Mouse (Mus musculus): ENCODE data around the gene Ctsk. TPM values are rescaled to one million over a fixed set of nuclear protein-coding genes. Genes with fewer than 3 reads are reported as not detected.

Ctsk gene
- 8.7 and 13.7 TPM in 2 replicates for polyA plus RNA-seq (2016; fragmentation: Nextera tagmentation; extraction: Ambion mirVana)

DNA sequence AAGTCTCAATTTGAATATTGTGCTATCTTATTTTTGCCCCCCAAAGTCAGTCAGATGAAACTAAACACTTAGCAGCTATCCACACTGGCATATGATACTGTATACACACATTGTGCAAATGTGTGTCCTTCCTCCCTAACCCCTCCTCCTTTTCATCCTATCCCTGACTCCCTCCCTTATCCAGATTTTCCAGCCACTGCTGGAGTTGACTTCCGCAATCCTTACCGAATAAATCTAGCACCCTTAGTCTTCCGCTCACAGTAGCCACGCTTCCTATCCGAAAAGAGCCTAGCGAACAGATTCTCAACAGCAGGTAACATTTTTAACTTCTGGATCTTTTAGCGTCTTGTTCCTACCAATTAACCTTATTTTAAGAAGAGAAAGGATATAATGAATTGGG is at the start of gene Ctsk:
TSS of gene Ctsk (plus strand) at position 233 of the 400 bp plus-strand sequence.
- Histone ChIP-seq H3K4me2 (replicated peaks) (no peak within 1 kb of the TSS), H3K9ac (replicated peaks) (no peak within 1 kb of the TSS), H3K9me3 (no peaks in the 10 kb centered on the region), H3K27me3 (no peaks in the 10 kb centered on the region), H3K4me3 (no peak within 1 kb of the TSS), H3K27ac (replicated peaks) (no peak within 1 kb of the TSS), H3K36me3 (peaks cover 27% of the 10 kb centered on the region), H3K4me1 (no peaks in the 10 kb centered on the region)
- 85% methylated on average over 7 of the region's 7 CpGs for WGBS
- no peak for ATAC-seq (ENCODE audit: low FRiP score, low read depth)

DNA sequence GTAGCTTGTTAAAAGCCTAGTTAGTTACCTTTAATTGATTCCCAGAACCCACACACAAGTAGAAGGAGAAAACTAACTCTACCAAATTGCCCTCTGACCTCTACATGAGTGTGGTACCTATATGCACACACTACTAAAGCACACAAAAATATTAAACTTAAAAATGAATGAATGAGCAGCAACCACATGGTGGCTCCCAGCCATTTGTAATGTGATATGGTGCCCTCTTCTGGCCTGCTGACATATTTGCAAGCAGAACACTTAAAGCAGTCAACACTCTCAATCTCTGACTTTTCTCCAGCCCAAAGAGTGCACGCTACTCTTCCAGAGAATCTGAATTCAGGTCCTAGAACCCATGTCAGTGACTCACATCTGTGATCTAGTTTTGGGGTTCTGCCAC is 48.6 kb upstream of the Ctsk start:
- no peak overlapping the region for H3K4me2 ChIP-seq (replicated peaks)
- no peaks in the 10 kb centered on the region for H3K9me3 ChIP-seq
- H3K4me1 ChIP-seq: no peaks in the 10 kb centered on the region
- H3K4me3 ChIP-seq: no peak overlapping the region
- ATAC-seq (ENCODE audit: low FRiP score, low read depth): no peak
- no peak overlapping the region for H3K27ac ChIP-seq (replicated peaks)
- H3K27me3 ChIP-seq: no peaks in the 10 kb centered on the region
- no peak overlapping the region for H3K9ac ChIP-seq (replicated peaks)
- H3K36me3 ChIP-seq: peaks cover 26% of the 10 kb centered on the region; the same call in 1 of the 2 replicates
- 62% methylated on average over 1 of the region's 1 CpGs for WGBS

DNA sequence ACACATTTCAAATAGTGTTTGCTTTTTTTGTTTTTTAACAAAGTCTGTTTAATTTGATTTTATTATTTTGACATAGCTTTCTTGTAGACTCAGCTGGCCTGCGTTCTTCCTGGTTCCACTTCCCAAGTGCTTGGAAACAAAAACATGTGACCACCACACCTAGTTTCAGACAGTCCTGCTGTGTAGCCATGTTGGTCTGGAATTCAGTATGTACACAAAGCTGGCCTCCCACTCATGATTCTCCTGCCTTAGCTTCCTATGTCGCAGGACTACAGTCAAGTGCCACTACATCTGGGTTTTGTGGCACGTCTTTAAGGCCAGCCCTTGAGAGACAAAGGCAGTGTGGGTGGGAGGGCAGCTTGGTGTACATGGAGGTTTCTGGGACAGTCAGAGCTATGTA is 48.1 kb upstream of the Ctsk start:
- 91% methylated on average over 3 of the region's 3 CpGs for WGBS
- no peak overlapping the region for H3K4me2 ChIP-seq (replicated peaks)
- no peak overlapping the region for H3K4me3 ChIP-seq

DNA sequence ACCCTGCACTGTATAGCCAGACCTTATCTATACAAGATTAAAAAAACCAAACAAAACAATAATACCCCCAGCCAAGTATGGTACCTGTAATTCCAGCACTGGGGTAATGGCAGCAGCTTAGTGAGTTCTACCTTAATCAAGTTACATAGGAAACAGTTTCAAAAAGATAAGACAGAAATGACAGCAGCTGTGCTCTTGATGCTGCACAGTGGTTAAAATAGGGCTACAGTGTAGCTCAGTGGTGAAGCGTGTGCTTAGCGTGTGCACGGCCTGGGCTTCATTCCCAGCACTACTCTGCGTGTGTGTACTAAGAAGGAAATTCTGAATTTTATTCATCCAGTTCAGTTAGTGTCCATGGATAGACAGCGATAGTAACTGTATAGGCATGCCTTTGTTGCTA is 42.7 kb upstream of the Ctsk start:
- ATAC-seq (ENCODE audit: low FRiP score, low read depth): no peak
- WGBS: 96% methylated on average over 5 of the region's 5 CpGs
- H3K4me3 ChIP-seq: no peak overlapping the region
- no peak overlapping the region for H3K9ac ChIP-seq (replicated peaks)
- no peak overlapping the region for H3K27ac ChIP-seq (replicated peaks)
- H3K4me1 ChIP-seq: no peaks in the 10 kb centered on the region
- no peaks in the 10 kb centered on the region for H3K27me3 ChIP-seq
- peaks cover 29% of the 10 kb centered on the region; the same call in 1 of the 2 replicates for H3K36me3 ChIP-seq
- no peaks in the 10 kb centered on the region for H3K9me3 ChIP-seq
- H3K4me2 ChIP-seq (replicated peaks): no peak overlapping the region

More for the DNA sequence above, 48.1 kb upstream of the Ctsk start:
- Histone ChIP-seq H3K27me3 (no peaks in the 10 kb centered on the region), H3K4me1 (no peaks in the 10 kb centered on the region), H3K36me3 (peaks cover 26% of the 10 kb centered on the region; the same call in 1 of the 2 replicates), H3K27ac (replicated peaks) (no peak overlapping the region), H3K9ac (replicated peaks) (no peak overlapping the region), H3K9me3 (no peaks in the 10 kb centered on the region)
- no peak for ATAC-seq (ENCODE audit: low FRiP score, low read depth)

- 77% methylated on average over 3 of the region's 3 CpGs for WGBS
- Histone ChIP-seq H3K9ac (replicated peaks) (no peak overlapping the region), H3K4me2 (replicated peaks) (no peak overlapping the region), H3K4me1 (no peaks in the 10 kb centered on the region), H3K9me3 (no peaks in the 10 kb centered on the region), H3K36me3 (peaks cover 29% of the 10 kb centered on the region), H3K27ac (replicated peaks) (no peak overlapping the region), H3K4me3 (no peak overlapping the region), H3K27me3 (no peaks in the 10 kb centered on the region)
- no peak for ATAC-seq (ENCODE audit: low FRiP score, low read depth)
Measured at GRCm38 (mm10) chr3:95457758-95458157, 41.3 kb upstream of the Ctsk start.

DNA sequence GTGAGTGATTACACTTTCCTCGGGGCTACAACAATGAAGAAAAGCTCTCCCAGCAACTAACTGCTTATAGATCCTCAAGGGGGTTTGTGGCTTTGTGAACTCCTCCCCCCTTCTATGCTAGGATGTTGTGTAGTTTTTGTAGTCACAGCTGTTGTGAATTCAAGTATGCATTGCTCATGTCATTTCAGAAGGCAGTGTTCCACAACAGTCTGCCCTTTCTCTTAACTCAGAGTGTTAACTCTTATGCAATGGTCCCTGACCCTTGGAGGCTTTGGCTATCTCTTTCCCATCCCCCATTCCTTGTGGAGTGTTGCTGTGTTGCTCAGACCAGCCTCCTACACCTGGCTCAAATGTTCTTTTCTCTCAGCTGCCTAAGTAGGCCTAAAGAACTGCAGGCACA is 39.7 kb upstream of the Ctsk start:
- H3K4me1 ChIP-seq: no peaks in the 10 kb centered on the region
- H3K9me3 ChIP-seq: no peaks in the 10 kb centered on the region
- no peak overlapping the region for H3K27ac ChIP-seq (replicated peaks)
- WGBS: 57% methylated on average over 1 of the region's 1 CpGs
- H3K9ac ChIP-seq (replicated peaks): no peak overlapping the region
- no peak for ATAC-seq (ENCODE audit: low FRiP score, low read depth)
- H3K27me3 ChIP-seq: no peaks in the 10 kb centered on the region
- no peak overlapping the region for H3K4me3 ChIP-seq
- H3K4me2 ChIP-seq (replicated peaks): no peak overlapping the region
- H3K36me3 ChIP-seq: peaks cover 23% of the 10 kb centered on the region

DNA sequence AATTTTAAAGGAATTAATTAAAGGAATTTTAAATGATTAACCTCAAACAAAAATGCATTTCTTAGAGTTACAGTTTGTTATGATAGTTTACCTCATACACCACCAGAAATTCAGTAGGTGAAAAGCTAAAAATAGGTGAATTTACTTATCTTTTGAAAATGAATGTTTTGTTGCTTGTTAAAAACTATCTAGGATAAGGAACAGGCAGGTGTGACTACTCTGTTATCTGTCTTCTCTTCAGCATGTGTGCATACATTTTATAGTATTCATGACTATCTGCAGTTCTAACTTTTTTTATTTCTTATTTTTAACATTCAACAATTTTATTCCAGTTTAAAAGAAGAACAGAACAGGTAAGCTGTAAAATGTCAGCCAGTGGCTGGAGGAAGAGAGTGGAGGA is 35.2 kb upstream of the Ctsk start:
- peaks cover 32% of the 10 kb centered on the region for H3K36me3 ChIP-seq
- H3K4me1 ChIP-seq: no peaks in the 10 kb centered on the region
- no peaks in the 10 kb centered on the region for H3K27me3 ChIP-seq
- no peak for ATAC-seq (ENCODE audit: low FRiP score, low read depth)
- H3K9ac ChIP-seq (replicated peaks): no peak overlapping the region
- no peak overlapping the region for H3K4me3 ChIP-seq
- no peak overlapping the region for H3K27ac ChIP-seq (replicated peaks)
- H3K4me2 ChIP-seq (replicated peaks): no peak overlapping the region
- H3K9me3 ChIP-seq: no peaks in the 10 kb centered on the region

DNA sequence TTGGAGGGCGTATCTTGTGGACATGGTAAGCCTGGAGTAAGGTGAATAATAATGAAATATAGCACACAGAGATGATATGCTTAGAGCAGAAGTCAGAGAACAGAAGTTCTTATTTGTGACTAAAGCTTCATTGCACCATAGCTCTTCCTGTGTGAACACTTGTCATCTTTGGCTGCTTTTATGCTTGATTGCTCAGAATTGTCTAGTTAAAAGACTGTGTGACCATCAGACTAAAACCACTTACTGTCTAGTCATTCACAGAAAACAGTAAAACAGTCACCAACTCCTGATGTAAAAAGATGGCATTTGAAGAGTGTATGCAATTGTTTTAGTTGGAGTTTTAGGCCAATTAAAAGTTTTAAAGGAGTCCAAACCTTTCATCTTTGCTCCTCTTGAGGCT is 20.1 kb upstream of the Ctsk start:
- Histone ChIP-seq H3K27ac (replicated peaks) (no peak overlapping the region), H3K36me3 (peaks cover 61% of the 10 kb centered on the region), H3K4me1 (no peaks in the 10 kb centered on the region), H3K4me3 (no peak overlapping the region), H3K4me2 (replicated peaks) (no peak overlapping the region), H3K27me3 (no peaks in the 10 kb centered on the region), H3K9me3 (no peaks in the 10 kb centered on the region), H3K9ac (replicated peaks) (no peak overlapping the region)
- ATAC-seq (ENCODE audit: low FRiP score, low read depth): no peak
- WGBS: 94% methylated on average over 1 of the region's 1 CpGs

GRCm38 (mm10) chr3:95486421-95486820 is 12.6 kb upstream of the Ctsk start:
- no peak overlapping the region for H3K27ac ChIP-seq (replicated peaks)
- H3K4me3 ChIP-seq: no peak overlapping the region
- no peak for ATAC-seq (ENCODE audit: low FRiP score, low read depth)
- no peaks in the 10 kb centered on the region for H3K4me1 ChIP-seq
- no peak overlapping the region for H3K9ac ChIP-seq (replicated peaks)
- no peaks in the 10 kb centered on the region for H3K27me3 ChIP-seq
- H3K4me2 ChIP-seq (replicated peaks): no peak overlapping the region
- peaks cover 64% of the 10 kb centered on the region for H3K36me3 ChIP-seq
- no peaks in the 10 kb centered on the region for H3K9me3 ChIP-seq
- 88% methylated on average over 2 of the region's 2 CpGs for WGBS

DNA sequence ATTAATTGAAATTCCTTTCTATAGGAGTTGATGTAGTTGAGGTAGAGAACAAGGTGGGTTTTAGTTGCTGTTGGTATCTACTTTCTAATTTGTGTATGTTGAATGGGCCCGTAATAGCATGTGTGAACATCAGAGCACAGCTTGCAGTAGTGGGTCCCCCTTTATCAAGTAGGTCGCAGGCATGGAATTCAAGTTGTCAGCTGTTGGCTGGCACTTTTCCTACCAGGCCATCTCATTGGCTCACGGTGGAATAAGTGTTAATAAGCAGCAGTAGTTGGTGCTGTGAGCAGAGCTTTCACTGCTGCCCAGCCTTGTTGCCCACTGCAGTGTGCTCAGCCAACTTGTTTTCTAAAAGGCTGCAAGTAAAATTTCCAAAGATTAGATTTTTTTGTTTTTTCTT is 10.4 kb upstream of the Ctsk start:
- no peaks in the 10 kb centered on the region for H3K27me3 ChIP-seq
- no peak overlapping the region for H3K4me3 ChIP-seq
- no peaks in the 10 kb centered on the region for H3K4me1 ChIP-seq
- no peak for ATAC-seq (ENCODE audit: low FRiP score, low read depth)
- peaks cover 63% of the 10 kb centered on the region for H3K36me3 ChIP-seq
- no peak overlapping the region for H3K4me2 ChIP-seq (replicated peaks)
- H3K9me3 ChIP-seq: no peaks in the 10 kb centered on the region
- no peak overlapping the region for H3K9ac ChIP-seq (replicated peaks)
- no peak overlapping the region for H3K27ac ChIP-seq (replicated peaks)
- WGBS: 93% methylated on average over 3 of the region's 3 CpGs

DNA sequence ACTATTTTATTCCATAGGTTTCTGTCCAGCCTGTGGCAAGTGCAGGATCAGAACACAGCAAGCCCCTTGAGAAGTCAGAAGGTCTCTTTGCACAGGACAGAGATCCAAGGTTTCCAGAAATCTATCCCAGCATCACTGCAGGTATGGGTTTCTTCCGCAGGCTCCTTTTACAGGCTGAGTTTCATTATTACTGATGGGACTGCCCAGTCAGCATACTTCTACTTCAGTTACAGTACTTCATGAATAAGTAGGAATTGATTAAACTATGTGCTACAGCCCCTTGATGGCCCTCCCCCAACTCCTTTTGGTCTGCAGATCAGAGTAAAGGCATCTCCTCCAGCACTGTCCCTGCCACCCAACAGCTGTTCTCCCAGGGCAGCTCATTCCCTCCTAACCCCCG is 8.8 kb upstream of the Ctsk start:
- Histone ChIP-seq H3K27ac (replicated peaks) (no peak overlapping the region), H3K9ac (replicated peaks) (no peak overlapping the region), H3K4me3 (no peak overlapping the region), H3K4me2 (replicated peaks) (no peak overlapping the region), H3K36me3 (peaks cover 74% of the 10 kb centered on the region), H3K9me3 (no peaks in the 10 kb centered on the region), H3K27me3 (no peaks in the 10 kb centered on the region), H3K4me1 (no peaks in the 10 kb centered on the region)
- WGBS: 95% methylated on average over 2 of the region's 2 CpGs
- no peak for ATAC-seq (ENCODE audit: low FRiP score, low read depth)

- Histone ChIP-seq H3K4me3 (no peak overlapping the region), H3K27me3 (no peaks in the 10 kb centered on the region), H3K4me2 (replicated peaks) (no peak overlapping the region), H3K9me3 (no peaks in the 10 kb centered on the region), H3K9ac (replicated peaks) (no peak overlapping the region), H3K36me3 (peaks cover 55% of the 10 kb centered on the region), H3K27ac (replicated peaks) (no peak overlapping the region), H3K4me1 (no peaks in the 10 kb centered on the region)
- WGBS: 67% methylated on average over 6 of the region's 6 CpGs
- ATAC-seq (ENCODE audit: low FRiP score, low read depth): no peak
Measured at GRCm38 (mm10) chr3:95494342-95494741, 4.7 kb upstream of the Ctsk start.

- Histone ChIP-seq H3K4me3 (no peak overlapping the region), H3K9ac (replicated peaks) (no peak overlapping the region), H3K27ac (replicated peaks) (no peak overlapping the region), H3K4me1 (no peaks in the 10 kb centered on the region), H3K36me3 (peaks cover 35% of the 10 kb centered on the region), H3K4me2 (replicated peaks) (no peak overlapping the region), H3K27me3 (no peaks in the 10 kb centered on the region), H3K9me3 (no peaks in the 10 kb centered on the region)
- no peak for ATAC-seq (ENCODE audit: low FRiP score, low read depth)
- 88% methylated on average over 2 of the region's 2 CpGs for WGBS
Measured at GRCm38 (mm10) chr3:95498229-95498628, 827 bp upstream of the Ctsk start.
